Mouse (Mus musculus) forebrain, embryonic 16.5 days (tissue): ENCODE data around the gene 9030025P20Rik. TPM values are rescaled to one million over a fixed set of nuclear protein-coding genes. Genes with fewer than 3 reads are reported as not detected.
"Not testable (repeated sequence)": the region's sequence is repeated elsewhere in the genome, so short reads cannot be mapped to it uniquely, and the experiment has no call there.

Experiments
- ATAC-seq: fragments of 200-750 bp; cut with Nextera tagmentation; 2 replicates; pipeline ENCODE4 v1.8.0; 2017; ENCODE audit warnings: mild to moderate bottlenecking, moderate library complexity
- H3K27ac ChIP-seq: fragments of 300-500 bp; sonication (generic); 2 replicates; pipeline ENCODE4 v1.5.1; 2014; ENCODE audit warnings: low read length, control low read depth
- H3K27me3 ChIP-seq: fragments of 300-500 bp; sonication (generic); replicated peaks from 2 replicates; pipeline ENCODE4 v1.6.1; 2014; ENCODE audit warnings: low read length; ENCODE audit not compliant: control insufficient read depth, insufficient read depth
- H3K36me3 ChIP-seq: fragments of 300-500 bp; sonication (generic); 2 replicates; pipeline ENCODE4 v1.6.1; 2014; ENCODE audit not compliant: control insufficient read depth, insufficient read depth
- H3K4me1 ChIP-seq: fragments of 300-500 bp; sonication (generic); replicated peaks from 2 replicates; pipeline ENCODE4 v1.6.1; 2014; ENCODE audit warnings: low read length; ENCODE audit not compliant: control insufficient read depth, insufficient read depth
- H3K4me2 ChIP-seq: fragments of 300-500 bp; sonication (generic); 2 replicates; pipeline ENCODE4 v1.6.1; 2014; ENCODE audit warnings: mild to moderate bottlenecking, low read length, control low read depth
- H3K4me3 ChIP-seq: fragments of 300-500 bp; sonication (generic); replicated peaks from 2 replicates; pipeline ENCODE4 v1.5.1; 2014; ENCODE audit warnings: mild to moderate bottlenecking, low read length, control low read depth
- H3K9ac ChIP-seq: fragments of 300-500 bp; sonication (generic); replicated peaks from 2 replicates; pipeline ENCODE4 v1.6.1; 2014; ENCODE audit warnings: low read depth, low read length, control low read depth
- H3K9me3 ChIP-seq: fragments of 300-500 bp; sonication (generic); 2 replicates; pipeline ENCODE4 v1.6.1; 2016; ENCODE audit warnings: low read length; ENCODE audit not compliant: control insufficient read depth
- WGBS: fragments of 180-500 bp; shearing (Covaris S2); extraction: QIAGEN DNeasy Blood & Tissue Kit; methylation state at CpG from one replicate; pipeline ENCODE4 v1.1.7; 2014; 5-methylcytosine and 5-hydroxymethylcytosine counted together
- polyA plus RNA-seq: library from polyadenylated mRNA; unstranded; fragments of >200 nt; fragmentation: Nextera tagmentation; extraction: Ambion mirVana; gene quantifications from 2 replicates; pipeline ENCODE4 v1.2.1, GENCODE M21; 2015

9030025P20Rik gene
- polyA plus RNA-seq, 1 experiment from 2014 or later: 6.9 TPM

DNA sequence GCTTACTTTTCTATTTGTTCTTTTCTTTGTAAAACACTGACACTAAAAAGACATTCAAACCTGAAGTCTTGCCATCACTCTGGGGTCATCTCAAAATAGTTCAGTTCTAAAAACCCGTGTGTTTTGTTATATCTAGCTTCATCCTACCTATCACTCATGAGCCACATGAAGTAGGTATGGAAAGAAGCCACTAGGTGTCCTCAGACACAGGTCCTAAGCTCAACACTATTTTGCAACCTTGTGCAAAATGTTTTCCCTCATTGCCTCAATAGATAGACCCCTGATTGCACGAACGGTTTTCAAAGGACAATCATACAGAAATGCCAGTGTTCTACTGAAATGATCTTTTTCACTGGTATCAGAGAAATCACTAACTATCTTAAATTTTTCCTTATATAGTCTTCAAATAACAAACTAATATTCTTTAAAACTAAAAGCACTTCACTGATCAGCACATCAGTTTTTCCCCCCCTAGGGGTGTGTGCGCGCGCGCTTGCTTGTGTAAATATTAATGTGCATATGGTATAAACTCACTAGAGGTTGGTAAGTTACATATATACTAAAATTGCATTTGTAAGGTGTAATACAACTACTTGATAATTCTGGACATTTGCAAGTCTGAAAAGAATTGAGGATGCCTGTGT is 428 bp upstream of the 9030025P20Rik start:
- WGBS: under 1% methylated on average over 4 of the region's 7 CpGs
- H3K27ac ChIP-seq, H3K9ac ChIP-seq, ATAC-seq, H3K9me3 ChIP-seq, H3K27me3 ChIP-seq, H3K4me3 ChIP-seq, H3K4me1 ChIP-seq, H3K4me2 ChIP-seq, H3K36me3 ChIP-seq: not testable (repeated sequence)

DNA sequence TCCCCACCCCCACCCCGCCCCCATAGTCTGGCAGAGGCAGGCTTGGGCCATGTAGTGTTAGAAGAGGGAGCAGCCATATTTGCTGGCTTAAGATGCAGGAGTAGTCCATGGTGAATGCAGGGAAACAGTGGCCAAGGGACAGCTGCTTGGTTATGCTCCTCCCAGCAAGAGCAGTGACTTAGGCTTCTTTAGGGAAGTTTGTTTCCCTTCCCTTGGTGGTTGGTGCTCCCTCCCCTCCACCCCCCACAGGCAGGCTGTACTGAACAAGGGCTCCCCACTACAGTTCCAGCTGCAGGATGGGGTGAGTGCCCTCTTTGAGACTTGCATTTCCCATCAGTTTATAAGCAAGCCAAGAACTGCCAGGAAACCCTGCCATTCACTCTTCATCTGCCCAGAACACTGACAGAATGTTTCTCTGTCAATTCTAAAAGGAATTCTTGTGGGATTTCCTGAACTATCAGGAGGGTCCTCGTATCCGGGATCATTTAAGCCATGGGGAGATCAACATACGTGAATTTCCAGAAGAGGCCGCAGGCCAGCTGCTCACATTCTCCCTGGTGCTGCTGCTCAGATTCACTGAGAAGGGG is 11.9 kb downstream of the 9030025P20Rik start:
- WGBS: 78% methylated on average over 4 of the region's 5 CpGs
- not testable (repeated sequence) for H3K9ac ChIP-seq, H3K4me2 ChIP-seq, H3K27me3 ChIP-seq, H3K36me3 ChIP-seq, H3K27ac ChIP-seq, H3K4me1 ChIP-seq, H3K9me3 ChIP-seq, ATAC-seq, H3K4me3 ChIP-seq

DNA sequence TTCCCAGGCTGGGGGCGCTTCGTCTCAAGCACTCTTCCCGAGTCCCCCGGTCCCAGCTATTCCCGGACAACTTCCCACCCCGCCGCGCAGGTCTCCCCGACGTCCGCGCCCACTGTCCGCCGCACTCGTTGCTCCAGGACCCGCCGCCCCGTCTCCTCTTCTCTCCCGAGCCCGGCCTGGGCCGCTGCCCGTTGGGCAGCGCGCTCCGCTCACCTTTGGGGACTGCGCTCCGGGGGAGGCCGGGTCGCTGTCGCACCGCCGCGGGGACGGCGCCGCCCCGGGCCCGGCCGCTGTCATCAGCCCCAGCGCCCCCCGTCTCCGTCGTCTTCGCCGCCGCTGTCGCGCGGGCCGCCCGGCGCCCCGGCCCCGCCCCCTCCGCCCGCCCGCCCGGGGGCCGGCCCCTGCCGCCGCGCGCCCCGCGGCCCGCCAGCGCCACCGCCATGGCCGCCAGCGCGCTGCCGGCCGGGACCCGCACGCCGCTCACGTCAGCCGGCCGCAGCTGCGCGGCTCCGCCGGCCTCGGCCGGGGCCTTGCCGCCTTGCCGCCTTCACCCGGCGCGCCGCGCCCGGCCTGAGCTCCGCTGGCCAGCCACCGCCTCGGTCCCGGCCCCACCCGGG is 14.4 kb downstream of the 9030025P20Rik start:
- H3K36me3 ChIP-seq, H3K9ac ChIP-seq, H3K27me3 ChIP-seq, H3K4me3 ChIP-seq, H3K27ac ChIP-seq, H3K9me3 ChIP-seq, H3K4me2 ChIP-seq, H3K4me1 ChIP-seq: not testable (repeated sequence)
- no CpG with 5 or more reads among the region's 98 CpGs for WGBS
- ATAC-seq: peak; percentile 76

DNA sequence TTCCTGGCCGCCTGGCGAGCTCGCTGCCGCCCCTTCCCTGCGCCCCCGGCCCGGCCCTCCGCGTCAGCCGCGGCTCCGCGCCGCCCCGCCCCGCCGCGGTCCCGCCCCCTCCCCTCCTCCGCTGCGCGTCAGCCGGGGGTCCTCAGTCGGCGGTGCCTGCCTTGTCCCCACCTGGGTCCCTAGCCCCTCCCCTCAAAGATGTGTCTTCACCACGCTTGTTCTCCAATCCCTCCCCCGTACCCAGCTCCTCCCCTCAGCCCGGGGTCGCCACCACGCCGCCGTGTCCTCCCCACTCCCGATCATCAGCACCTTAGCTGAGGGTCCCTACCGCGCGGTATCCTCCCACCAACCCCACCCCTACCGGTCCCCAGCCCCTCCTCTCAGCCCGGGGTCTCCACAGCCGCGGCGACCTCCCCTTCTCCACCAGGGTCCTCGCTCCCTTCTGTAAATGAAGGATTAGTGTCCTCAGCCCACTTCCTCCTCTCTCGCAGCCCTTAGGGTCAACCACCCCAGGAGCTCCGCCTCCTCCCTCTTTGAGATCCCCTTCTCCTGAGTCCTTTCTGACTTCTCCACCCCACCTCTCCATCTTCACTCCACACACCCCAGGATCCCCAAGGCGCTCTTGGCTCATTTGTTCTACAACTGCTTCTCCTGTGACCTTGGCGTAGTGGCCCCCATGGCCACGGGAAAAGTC is 15.0 kb downstream of the 9030025P20Rik start:
- H3K4me3 ChIP-seq, H3K9ac ChIP-seq, H3K9me3 ChIP-seq, H3K36me3 ChIP-seq, H3K27me3 ChIP-seq, H3K4me2 ChIP-seq, H3K4me1 ChIP-seq, H3K27ac ChIP-seq: not testable (repeated sequence)
- ATAC-seq: peak; percentile 93
- no CpG with 5 or more reads among the region's 47 CpGs for WGBS

DNA sequence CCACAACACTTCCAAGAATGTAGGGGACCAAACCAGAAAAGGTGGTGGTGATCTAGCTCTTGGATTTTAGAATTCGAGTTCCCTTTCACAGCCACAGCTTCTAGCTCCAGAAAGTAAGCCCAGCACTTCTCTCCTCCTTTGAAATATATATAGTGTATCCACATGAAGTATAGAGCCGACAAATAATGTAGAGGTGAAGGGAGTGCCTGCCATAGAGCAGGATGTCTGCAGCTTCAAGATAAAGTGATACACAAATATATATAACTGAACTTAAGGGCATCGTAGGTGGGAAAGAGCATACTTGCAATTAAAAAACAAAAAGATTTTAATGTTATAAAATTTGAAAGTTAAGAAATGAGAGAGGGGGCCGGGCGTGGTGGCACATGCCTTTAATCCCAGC is 15.9 kb downstream of the 9030025P20Rik start:
- H3K27ac ChIP-seq, H3K27me3 ChIP-seq, H3K9me3 ChIP-seq, H3K9ac ChIP-seq, H3K4me2 ChIP-seq, ATAC-seq, H3K36me3 ChIP-seq, H3K4me3 ChIP-seq, H3K4me1 ChIP-seq: not testable (repeated sequence)
- WGBS: no CpG with 5 or more reads among the region's 5 CpGs

DNA sequence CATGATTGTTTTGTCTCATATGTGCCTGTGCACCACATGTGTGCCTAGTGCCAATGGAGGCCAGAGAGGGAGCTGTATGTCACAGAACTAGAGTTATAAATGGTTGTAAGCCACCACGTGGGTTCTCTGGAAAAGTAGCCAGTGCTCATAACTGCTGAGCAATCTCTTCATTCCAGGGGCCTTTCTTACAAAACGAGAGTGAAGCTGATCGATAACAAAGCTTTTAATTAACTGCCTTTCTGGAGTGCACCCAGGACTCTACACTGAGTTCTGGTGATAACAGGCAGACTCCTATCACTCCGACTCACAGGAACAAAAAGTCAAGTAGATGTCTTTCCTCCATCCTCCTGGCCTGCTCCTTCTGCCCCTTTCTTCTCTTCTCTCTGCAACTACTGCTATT is 21.8 kb downstream of the 9030025P20Rik start:
- H3K27ac ChIP-seq, H3K36me3 ChIP-seq, H3K4me3 ChIP-seq, H3K4me1 ChIP-seq, H3K9ac ChIP-seq, H3K4me2 ChIP-seq, H3K9me3 ChIP-seq, ATAC-seq, H3K27me3 ChIP-seq: not testable (repeated sequence)
- WGBS: no CpG with 5 or more reads among the region's 4 CpGs

DNA sequence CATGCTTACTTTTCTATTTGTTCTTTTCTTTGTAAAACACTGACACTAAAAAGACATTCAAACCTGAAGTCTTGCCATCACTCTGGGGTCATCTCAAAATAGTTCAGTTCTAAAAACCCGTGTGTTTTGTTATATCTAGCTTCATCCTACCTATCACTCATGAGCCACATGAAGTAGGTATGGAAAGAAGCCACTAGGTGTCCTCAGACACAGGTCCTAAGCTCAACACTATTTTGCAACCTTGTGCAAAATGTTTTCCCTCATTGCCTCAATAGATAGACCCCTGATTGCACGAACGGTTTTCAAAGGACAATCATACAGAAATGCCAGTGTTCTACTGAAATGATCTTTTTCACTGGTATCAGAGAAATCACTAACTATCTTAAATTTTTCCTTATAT is 30.8 kb downstream of the 9030025P20Rik start:
- H3K9me3 ChIP-seq, H3K4me1 ChIP-seq, ATAC-seq, H3K9ac ChIP-seq, H3K27ac ChIP-seq, H3K4me3 ChIP-seq, H3K36me3 ChIP-seq, H3K4me2 ChIP-seq, H3K27me3 ChIP-seq: not testable (repeated sequence)
- WGBS: no CpG with 5 or more reads among the region's 3 CpGs

DNA sequence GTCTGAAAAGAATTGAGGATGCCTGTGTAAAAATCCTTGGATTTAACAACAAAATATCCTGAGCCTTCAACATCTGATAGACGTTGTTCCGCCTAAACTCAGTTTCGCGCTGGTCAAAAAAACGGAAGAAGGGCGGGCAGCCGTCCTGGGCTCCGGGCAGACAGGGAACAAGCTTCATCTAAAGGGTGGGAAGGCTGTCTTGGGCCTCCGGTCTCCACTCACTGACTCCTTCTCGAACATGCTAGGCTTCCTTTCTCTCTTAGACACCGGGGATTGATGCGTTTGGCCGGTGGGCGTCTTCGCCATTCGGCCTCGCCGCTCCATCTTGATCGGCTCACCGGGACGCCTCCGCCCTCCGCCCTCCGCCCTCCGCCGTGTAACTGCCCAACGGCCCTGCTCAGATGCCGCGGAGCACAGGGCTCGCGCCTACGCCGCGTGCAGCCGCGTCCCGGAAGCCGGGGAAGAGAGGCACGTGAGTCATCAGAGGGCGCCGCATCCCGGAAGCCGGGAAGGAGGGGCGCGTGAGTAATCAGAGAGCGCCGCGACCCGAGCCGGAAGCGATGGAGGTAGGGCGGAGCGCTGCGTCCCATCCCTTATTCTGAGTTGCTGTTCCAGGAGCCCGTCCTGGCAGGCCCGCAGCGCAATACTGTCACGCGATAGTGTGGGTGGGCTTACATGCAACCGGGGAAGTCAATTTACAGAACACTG is 31.6 kb downstream of the 9030025P20Rik start, which contains the start of gene Gm3435:
Gm3435 (plus strand) TSS at position 471 of the 708 bp plus-strand sequence.
- no CpG with 5 or more reads among the region's 60 CpGs for WGBS
- peak; percentile 99 for ATAC-seq
- not testable (repeated sequence) for H3K27ac ChIP-seq, H3K4me3 ChIP-seq, H3K4me2 ChIP-seq, H3K9ac ChIP-seq, H3K36me3 ChIP-seq, H3K27me3 ChIP-seq, H3K4me1 ChIP-seq, H3K9me3 ChIP-seq
